Mouse (Mus musculus) WW6 (cell line): ENCODE measurements at regions not wholly inside any gene's neighbourhood (a gene's known extent, or its start where the extent isn't known, plus 50 kb on each side); places are given as distances from the start of the nearest gene placed in this dataset.

Experiments used
- DNase-seq: peaks from one replicate; pipeline ENCODE4 v3.0.0-alpha.2; 2013; ENCODE audit warnings: low read depth, low spot score

GRCm38 (mm10) chr3:128226930-128227585 lies 330.9 kb upstream of the Fam241a start:
- no peak for DNase-seq

DNA sequence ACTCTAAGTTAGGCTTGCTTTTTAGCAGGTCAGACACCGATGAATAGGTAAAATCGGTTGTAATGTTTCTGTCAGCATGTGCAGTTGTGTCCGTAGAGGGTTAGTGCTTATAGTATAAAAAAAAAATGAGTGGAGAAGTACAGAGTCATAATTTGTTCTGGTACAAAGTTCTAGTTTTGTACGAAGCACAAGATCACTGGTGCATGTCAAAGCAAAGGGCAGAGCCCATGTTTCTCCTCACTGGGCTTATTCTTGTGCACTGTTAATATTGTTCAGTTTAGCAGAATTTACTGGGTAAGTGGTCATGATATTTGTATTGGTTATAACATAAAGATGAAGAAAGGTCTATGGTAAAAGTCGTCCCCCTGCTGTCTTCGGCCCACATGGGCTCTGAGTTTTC lies 330.4 kb upstream of the Fam241a start:
- DNase-seq, result no peak

DNA sequence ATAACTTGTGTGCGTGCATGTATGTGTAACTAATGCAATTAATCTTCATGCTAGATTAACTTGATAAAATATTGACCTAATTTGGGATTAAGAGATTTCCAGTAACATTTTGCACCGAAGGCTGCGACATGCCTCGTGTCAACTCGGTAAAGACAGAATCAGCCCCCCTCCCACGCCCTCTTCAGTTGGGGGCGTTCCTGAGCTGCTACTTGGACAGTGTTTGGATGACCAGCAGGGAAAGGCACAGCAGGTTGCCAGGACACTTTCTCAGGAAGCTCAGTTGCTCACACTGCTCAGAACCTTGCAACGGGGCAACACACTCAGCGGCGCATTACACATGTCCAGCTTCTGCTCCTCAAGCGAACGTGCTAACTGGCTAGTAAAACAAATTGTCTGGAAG lies 326.2 kb upstream of the Fam241a start:
- no peak for DNase-seq

GRCm38 (mm10) chr3:128221625-128222024 lies 325.5 kb upstream of the Fam241a start:
- DNase-seq, result no peak

GRCm38 (mm10) chr3:128220776-128221550 lies 324.8 kb upstream of the Fam241a start:
- no peak for DNase-seq

DNA sequence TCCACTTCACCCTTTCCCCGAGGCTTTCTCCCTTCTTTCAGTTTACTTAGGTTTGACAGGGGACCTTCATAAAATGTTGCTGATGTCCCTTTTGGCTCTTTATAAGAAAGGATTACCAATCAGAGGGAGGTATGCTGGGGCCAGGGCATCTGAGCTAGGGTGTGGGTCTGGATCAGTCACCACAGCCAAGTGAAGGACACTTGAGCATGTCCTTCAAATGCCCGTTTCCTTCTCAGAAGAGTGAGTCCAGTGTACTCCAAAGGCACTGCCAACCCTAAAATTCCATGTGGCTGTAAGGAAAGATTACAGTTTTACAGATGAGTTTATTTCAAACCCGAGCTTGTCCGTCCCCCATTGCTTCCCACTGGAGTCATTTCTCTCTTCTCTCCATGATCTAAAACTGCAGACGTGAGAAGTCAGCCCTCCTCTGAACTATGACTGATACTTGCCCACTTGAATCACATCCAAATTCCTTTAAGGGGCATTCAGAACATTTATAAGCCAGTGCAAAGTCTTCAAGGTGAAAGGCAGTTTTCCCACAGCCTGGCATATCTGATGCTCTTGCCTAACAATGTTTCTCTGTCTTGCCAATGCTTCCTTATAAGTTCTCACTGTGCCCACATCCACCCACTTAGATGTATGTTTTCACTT lies 321.8 kb upstream of the Fam241a start:
- no peak for DNase-seq

DNA sequence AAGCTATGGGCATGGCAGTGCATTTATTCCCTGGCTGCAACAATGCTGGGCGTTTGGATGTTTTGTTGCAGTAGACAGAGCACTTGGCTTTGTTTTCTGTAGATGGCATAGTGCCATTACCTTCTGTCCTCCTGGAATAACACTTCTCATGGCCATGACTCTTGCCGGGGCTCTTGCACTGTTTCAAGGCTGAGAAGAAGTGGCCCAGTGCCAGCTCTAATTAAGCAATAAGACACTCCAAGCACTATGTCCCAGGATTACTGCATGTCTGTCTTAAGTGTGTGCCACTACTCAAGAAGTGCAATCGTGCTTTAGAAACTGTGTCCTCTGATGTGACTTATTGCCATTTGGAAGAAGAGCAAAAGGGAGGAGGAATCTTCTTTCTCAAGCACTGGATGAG lies 316.1 kb upstream of the Fam241a start:
- DNase-seq, result no peak

DNA sequence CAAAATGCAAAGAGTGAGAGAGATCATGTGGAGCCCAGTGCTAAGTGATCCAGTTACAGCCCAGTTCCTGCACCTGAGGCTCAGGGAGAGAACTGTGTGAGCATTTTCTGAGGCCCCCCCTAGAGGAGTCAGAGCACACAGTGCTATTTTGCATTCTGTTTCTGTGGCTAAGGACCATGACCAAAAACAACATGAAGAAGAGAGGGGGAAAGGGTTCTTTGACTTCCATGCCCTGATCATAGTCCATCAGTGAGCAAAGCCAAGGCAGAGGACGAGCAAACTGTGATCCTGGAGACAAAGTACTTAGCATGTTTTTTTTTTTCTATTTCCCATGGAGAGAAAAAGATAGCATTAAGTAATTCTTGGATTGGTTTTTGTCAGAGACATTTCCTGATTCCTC lies 314.5 kb upstream of the Fam241a start:
- DNase-seq, result no peak

DNA sequence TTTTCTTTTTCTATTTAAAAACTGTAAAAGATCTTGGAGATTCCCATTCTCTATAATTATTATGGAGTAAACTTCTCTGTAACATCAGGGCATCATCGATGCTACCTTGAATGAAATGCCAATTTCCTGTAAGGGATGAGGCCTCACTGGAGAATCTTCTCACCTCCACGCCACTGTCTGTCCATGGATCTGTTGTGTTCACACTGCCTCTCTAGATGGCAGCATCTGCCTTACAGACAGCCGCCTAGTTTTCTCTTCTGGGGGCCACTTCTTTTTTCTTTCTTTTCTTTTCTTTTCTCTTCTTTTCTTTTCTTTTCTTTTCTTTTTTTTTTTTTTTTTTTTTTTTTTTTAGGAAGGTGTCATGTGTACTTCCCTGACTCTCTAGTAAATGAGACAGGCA lies 310.8 kb upstream of the Fam241a start:
- DNase-seq, result no peak

- no peak for DNase-seq
These were observed 310.4 kb upstream of the Fam241a start for GRCm38 (mm10) chr3:128206483-128206882.

GRCm38 (mm10) chr3:128200574-128201235 lies 304.6 kb upstream of the Fam241a start:
- no peak for DNase-seq

- DNase-seq, result no peak
These were observed 303.3 kb upstream of the Fam241a start for GRCm38 (mm10) chr3:128199466-128199865.

GRCm38 (mm10) chr3:128192046-128192800 lies 296.1 kb upstream of the Fam241a start:
- DNase-seq, result no peak

GRCm38 (mm10) chr3:128187330-128188044 lies 291.4 kb upstream of the Fam241a start:
- DNase-seq, result no peak

DNA sequence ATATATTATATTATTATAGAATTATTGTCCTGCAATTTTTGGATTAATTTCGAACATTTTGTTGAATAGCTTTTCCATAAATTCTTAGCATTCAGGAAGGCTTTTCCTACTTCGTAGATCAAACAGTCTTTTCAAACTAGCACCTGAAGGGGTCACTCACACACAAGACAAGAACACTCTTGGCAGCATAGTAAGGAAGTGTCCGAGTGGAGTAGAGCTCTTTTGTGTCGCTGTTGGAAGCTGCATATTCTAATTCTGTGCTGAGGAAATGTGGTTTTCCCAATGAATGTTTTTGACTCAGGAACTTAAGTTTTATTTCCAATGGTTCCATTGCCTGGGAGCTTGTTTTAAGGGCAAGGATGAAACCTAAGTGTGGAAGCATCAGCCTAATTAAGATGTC lies 290.2 kb upstream of the Fam241a start:
- no peak for DNase-seq

- DNase-seq, result no peak
These were observed 285.2 kb upstream of the Fam241a start for GRCm38 (mm10) chr3:128181221-128181908.

DNA sequence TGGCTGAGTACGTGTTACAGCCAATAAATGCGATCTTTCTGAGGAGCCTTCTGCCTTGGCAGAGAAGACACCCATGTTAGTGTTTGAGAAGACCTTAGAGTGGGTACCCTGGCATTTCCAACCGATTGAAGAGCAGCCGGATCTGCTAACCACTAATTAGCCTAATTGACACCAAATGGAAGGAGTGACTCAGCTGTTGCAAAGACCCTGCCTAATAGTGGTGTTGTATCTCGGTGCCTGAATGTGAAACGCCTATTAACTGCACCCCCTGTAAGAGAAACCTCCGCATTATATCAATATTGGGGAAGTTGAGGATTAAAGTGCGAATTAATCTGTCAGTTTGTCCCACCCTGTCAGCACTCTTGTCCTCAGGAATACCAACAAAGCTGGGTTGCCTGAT lies 253.1 kb upstream of the Fam241a start:
- DNase-seq, result no peak

DNA sequence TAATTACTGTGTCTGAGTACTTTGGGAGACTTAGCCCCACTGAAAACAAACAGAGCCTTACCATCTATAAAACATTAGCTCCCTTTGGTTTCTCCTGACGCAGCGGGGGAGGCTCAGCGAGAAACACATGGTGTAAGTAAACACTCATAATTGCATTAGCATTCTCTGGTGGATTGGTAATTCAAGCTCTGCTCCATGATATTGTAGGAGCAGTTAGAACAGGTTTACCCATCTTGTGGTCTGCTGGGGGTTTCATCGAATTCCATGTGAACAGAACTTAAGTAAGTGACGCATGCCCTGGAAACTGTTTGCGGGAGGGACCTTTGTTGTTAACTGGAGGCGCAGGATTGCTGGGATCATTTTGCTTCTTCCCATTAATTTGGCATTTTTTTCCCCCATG lies 249.2 kb upstream of the Fam241a start:
- no peak for DNase-seq

GRCm38 (mm10) chr3:128127836-128128235 lies 231.7 kb upstream of the Fam241a start:
- no peak for DNase-seq

GRCm38 (mm10) chr3:128126664-128127063 lies 230.5 kb upstream of the Fam241a start:
- DNase-seq, result no peak
